Mouse (Mus musculus) bone marrow macrophage, adult 2 months (primary cell): ENCODE results near the gene Fkbp3. TPM values are rescaled to one million over a fixed set of nuclear protein-coding genes. Genes with fewer than 3 reads are reported as not detected.
"Not testable (repeated sequence)": the region's sequence is repeated elsewhere in the genome, so short reads cannot be mapped to it uniquely, and the experiment has no call there.

Source experiments
- H3K27ac ChIP-seq: 2 replicates; pipeline ENCODE4 v1.5.1; 2012; ENCODE audit warnings: low read depth, low read length; ENCODE audit not compliant: insufficient read depth
- H3K4me1 ChIP-seq: 2 replicates; pipeline ENCODE4 v1.6.1; 2012; ENCODE audit warnings: low read length; ENCODE audit not compliant: control insufficient read depth, insufficient read depth
- H3K4me3 ChIP-seq: 2 replicates; pipeline ENCODE4 v1.5.1; 2012; ENCODE audit warnings: mild to moderate bottlenecking, low read length, moderate library complexity; ENCODE audit not compliant: insufficient read depth
- CTCF ChIP-seq: IDR thresholded peaks from 2 replicates; pipeline ENCODE4 v1.5.1; 2012; ENCODE audit warnings: low read depth, mild to moderate bottlenecking, low read length, moderate library complexity
- POLR2A ChIP-seq: IDR thresholded peaks from 2 replicates; pipeline ENCODE4 v1.6.1; 2012; ENCODE audit warnings: mild to moderate bottlenecking, low read depth, low read length, borderline replicate concordance
- polyA plus RNA-seq: library from polyadenylated mRNA; stranded (reverse); fragments of >200 nt; gene quantifications from 2 replicates; pipeline ENCODE4 v1.2.4, GENCODE M21; 2012; ENCODE audit not compliant: missing spikeins, insufficient read depth, insufficient read length

The Fkbp3 gene
- polyA plus RNA-seq: 62.2 and 74.3 TPM in 2 replicates

GRCm38 (mm10) chr12:65073611-65074178, at the start of gene Fkbp3:
Gene Fkbp3, minus strand, starts transcription at chr12:65074007.
- H3K4me1 ChIP-seq: peaks cover 9% of the 10 kb centered on the region
- peak within 1 kb of the TSS; percentile 72 for H3K27ac ChIP-seq
- H3K4me3 ChIP-seq: peak within 1 kb of the TSS; percentile 98
- TF ChIP-seq CTCF: no peak

- Histone ChIP-seq H3K27ac (no peak overlapping the region), H3K4me3 (no peak overlapping the region), H3K4me1 (no peaks in the 10 kb centered on the region)
- no peak for TF ChIP-seq CTCF
- TF ChIP-seq POLR2A: no peak
Measured at GRCm38 (mm10) chr12:65119451-65119850, 45.6 kb upstream of the Fkbp3 start.

- no peak overlapping the region for H3K4me3 ChIP-seq
- no peaks in the 10 kb centered on the region for H3K4me1 ChIP-seq
- no peak for TF ChIP-seq CTCF
- TF ChIP-seq POLR2A: no peak
- H3K27ac ChIP-seq: no peak overlapping the region
Measured at GRCm38 (mm10) chr12:65118968-65119367, 45.2 kb upstream of the Fkbp3 start.

GRCm38 (mm10) chr12:65114978-65115377, 41.2 kb upstream of the Fkbp3 start:
- H3K4me3 ChIP-seq, H3K4me1 ChIP-seq, H3K27ac ChIP-seq: not testable (repeated sequence)

- no peak overlapping the region for H3K27ac ChIP-seq
- H3K4me1 ChIP-seq: peaks cover 9% of the 10 kb centered on the region
- no peak for TF ChIP-seq CTCF
- TF ChIP-seq POLR2A: no peak
- no peak overlapping the region for H3K4me3 ChIP-seq
Measured at GRCm38 (mm10) chr12:65113925-65114324, 40.1 kb upstream of the Fkbp3 start.

- Histone ChIP-seq H3K4me1 (peaks cover 12% of the 10 kb centered on the region), H3K27ac (no peak overlapping the region), H3K4me3 (no peak overlapping the region)
- TF ChIP-seq CTCF: no peak
- no peak for TF ChIP-seq POLR2A
Measured at GRCm38 (mm10) chr12:65112811-65113210, 39.0 kb upstream of the Fkbp3 start.

GRCm38 (mm10) chr12:65111503-65111902, 37.7 kb upstream of the Fkbp3 start:
- H3K4me3 ChIP-seq: no peak overlapping the region
- TF ChIP-seq CTCF: no peak
- no peak for TF ChIP-seq POLR2A
- peaks cover 12% of the 10 kb centered on the region for H3K4me1 ChIP-seq
- peak overlapping the region; percentile 30 for H3K27ac ChIP-seq

GRCm38 (mm10) chr12:65108746-65109145, 34.9 kb upstream of the Fkbp3 start:
- peaks cover 12% of the 10 kb centered on the region for H3K4me1 ChIP-seq
- no peak for TF ChIP-seq CTCF
- no peak for TF ChIP-seq POLR2A

GRCm38 (mm10) chr12:65076906-65077305, 3.1 kb upstream of the Fkbp3 start:
- no peak overlapping the region for H3K4me3 ChIP-seq
- peaks cover 2% of the 10 kb centered on the region; the same call in 1 of the 2 replicates for H3K4me1 ChIP-seq
- H3K27ac ChIP-seq: no peak overlapping the region
- no peak for TF ChIP-seq POLR2A
- TF ChIP-seq CTCF: no peak

More at GRCm38 (mm10) chr12:65108746-65109145, 34.9 kb upstream of the Fkbp3 start:
- no peak overlapping the region for H3K4me3 ChIP-seq
- H3K27ac ChIP-seq: no peak overlapping the region

- no peak overlapping the region for H3K27ac ChIP-seq
- peak overlapping the region; percentile 84 for H3K4me3 ChIP-seq
- TF ChIP-seq POLR2A (no peak), CTCF (no peak)
- peaks cover 2% of the 10 kb centered on the region; the same call in 1 of the 2 replicates for H3K4me1 ChIP-seq
Measured at GRCm38 (mm10) chr12:65075733-65076310, 2.0 kb upstream of the Fkbp3 start.

GRCm38 (mm10) chr12:65075085-65075732, 1.4 kb upstream of the Fkbp3 start, which contains the start of gene Fancm:
Gene Fancm, plus strand, starts transcription at chr12:65075603.
- Histone ChIP-seq H3K4me3 (peak within 1 kb of the TSS; percentile 98), H3K4me1 (peaks cover 2% of the 10 kb centered on the region; the same call in 1 of the 2 replicates), H3K27ac (peak within 1 kb of the TSS; percentile 71)
- TF ChIP-seq CTCF (no peak), POLR2A (no peak)
